Mouse (Mus musculus): ENCODE results near the gene Adamts2. TPM values are rescaled to one million over a fixed set of nuclear protein-coding genes. Genes with fewer than 3 reads are reported as not detected.

Adamts2 gene
- total RNA-seq, 4 experiments from 2014 or later = 4.2 to 9.7 (median 5.4) TPM

DNA sequence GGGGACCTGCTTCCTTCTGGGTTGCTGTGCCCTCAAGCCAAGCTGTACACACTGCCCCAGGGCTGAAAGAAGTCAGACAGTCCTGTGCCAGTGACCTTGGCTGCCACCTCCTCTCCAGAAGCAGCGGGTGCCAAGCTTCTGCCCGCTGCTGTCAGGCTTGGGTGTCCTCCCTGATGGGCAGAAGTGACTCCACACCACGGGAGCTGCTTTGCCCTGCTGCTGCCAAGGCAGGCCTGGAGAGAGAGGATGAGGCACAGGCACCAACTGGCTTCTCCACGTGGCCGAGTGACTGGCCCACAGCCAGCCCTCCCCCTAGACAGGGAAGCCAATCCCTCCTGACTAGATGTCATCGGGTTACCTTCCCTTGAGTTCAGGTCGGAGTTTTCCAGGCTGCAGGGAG, 71.0 kb downstream of the Adamts2 start:
- peak; percentile 60 for DNase-seq

- DNase-seq = no peak
These were observed 71.8 kb downstream of the Adamts2 start for GRCm38 (mm10) chr11:50673525-50674250.

- DNase-seq = no peak
These were observed 72.5 kb downstream of the Adamts2 start for GRCm38 (mm10) chr11:50674390-50674789.

DNA sequence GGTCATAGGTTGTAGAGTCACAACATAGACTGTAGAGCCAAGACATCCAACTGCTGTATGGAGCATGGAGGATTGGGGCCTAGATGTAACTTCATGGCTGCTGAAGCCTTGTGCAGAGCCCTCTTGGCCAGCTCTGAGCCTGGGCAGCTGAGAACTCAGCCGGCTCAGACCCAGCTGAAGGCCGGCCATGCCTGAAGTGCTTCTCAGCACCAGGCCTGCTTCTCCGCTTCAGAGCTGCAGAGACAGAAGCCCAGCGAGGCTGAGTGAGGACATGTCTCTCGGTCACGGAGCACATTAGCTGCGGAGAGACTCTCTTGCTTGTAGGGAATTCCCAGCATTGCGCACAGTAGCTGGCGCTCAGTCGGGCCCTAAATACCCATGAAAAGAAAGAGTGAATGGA, 76.8 kb downstream of the Adamts2 start:
- no peak for DNase-seq

- DNase-seq = no peak
These were observed 80.1 kb downstream of the Adamts2 start for GRCm38 (mm10) chr11:50681940-50682339.

DNA sequence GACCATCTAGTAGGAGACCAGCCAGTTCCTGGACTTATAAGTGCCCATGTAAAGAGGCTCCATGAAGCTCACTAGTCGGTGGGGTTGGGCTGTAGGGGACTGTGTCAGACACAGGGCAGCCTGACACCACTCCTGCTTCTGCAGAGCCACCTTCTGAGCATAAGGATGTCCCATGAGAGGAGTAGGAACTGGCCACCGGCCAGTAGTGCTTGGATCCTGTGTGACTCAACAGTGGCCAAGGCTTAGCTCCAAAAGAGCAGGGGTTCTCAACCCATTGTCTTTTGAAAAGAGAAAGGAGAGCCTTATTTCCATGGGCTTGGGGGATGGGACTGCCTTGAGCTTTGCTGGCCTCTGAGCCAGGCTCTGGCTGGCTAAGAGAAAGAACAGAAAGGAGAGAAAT, 81.9 kb downstream of the Adamts2 start:
- DNase-seq = no peak

- DNase-seq = no peak
These were observed 86.7 kb downstream of the Adamts2 start for GRCm38 (mm10) chr11:50688584-50688983.

DNA sequence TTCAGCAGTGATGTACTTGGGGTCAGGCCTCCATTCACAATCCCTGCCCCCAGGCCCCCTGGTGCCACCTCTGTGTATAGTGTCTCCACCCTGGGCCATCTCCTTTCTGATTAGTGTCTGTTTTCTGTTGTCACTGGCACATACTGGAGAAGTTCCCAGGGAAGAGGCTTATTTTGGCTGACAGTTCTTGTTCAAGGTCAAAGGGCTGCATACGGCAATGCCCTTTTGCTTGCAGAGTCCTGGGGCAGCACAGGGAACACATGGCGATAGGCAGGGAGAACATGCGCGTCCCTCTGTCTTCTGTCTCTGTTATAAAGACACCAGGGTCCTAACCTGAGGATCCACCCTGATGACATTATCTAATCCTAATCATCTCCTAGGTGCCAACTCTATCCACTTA, 87.8 kb downstream of the Adamts2 start:
- DNase-seq = no peak

GRCm38 (mm10) chr11:50699971-50700370, 98.1 kb downstream of the Adamts2 start:
- no peak for DNase-seq

DNA sequence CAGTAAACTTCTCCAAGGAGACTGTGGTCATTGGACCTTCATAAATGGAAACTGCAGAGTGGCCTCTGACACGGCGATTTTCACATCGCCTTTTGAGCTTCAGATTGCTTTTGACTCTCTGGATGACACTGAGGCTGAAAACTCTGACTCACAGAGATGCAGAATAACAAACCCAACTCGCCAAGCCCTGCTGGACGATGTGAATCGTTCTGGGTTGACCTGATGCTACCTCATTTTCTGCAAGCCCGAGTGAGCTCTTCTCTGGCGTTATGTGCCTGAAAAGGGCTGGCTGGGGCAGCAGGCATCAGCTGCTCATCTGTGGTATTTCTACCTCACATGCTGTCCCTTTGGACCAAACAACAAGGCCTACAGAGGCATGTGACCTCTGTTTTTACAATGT, 98.6 kb downstream of the Adamts2 start:
- DNase-seq = no peak

GRCm38 (mm10) chr11:50703397-50703796, 101.5 kb downstream of the Adamts2 start:
- no peak for DNase-seq

DNA sequence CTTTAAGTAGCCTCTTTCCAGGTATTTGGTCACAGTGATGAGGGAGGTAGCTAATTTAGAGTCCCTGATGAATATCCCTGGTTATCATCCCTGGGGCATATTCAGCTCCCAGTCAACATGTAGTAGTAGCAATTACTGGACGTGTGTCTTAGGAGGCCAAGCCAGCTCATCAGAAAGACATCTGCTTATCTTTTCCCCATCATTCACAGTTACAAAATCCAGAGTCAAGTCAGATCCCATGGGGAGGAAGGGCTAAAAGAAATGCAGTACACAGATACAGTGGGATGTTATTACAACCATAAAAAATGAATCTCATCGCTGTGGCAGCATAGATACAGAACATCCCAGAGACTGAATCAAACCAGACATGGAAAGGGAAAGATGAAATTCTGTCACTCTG, 102.6 kb downstream of the Adamts2 start:
- DNase-seq = no peak

DNA sequence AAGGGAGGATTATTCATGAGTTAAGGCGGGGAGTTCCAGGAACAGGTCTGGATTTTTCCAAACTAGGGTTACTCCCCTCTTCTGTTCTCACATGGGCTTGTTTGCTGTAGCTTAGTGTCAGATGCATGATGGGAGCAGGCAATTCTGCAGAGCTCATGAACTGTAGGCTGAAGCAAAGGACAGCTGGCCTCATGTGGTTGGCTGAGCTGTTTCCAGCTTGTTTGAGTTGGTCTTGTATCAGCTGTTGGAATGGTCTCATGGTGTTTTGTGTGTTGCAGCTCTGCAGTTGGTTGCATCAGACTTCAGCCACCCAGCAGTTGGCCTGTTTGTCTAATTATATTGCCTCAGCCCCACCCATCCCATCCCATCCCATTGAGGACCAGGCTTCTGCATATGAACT, 105.4 kb downstream of the Adamts2 start:
- DNase-seq = no peak

DNA sequence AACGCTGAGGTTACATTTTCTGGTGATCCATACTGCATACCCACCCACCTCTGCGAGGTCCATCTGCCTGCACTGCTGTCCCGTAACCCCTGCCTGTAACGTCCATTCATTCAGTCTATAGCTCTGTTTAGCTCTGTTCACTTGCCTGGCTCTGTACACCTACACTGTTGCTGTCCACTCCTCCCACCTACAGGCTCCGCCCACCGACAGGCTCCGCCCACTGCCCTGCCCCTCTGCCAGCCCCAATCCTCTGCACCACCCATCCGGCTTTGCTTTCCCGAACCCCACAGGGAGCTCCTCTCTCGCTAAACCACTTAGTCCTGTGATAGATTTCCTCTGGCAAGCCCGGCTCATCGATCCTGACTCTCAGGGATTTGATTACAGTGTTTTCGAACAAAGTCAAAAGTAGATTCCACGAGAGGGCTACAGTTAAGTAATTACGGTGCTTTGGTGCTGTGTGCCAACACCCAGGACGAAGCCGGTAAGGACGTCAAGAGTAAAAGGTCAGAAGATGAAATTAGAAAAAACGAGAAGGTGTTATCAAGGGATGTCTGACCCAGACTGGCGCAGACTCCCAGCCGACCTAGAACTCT, 111.8 kb downstream of the Adamts2 start:
- no peak for DNase-seq

DNA sequence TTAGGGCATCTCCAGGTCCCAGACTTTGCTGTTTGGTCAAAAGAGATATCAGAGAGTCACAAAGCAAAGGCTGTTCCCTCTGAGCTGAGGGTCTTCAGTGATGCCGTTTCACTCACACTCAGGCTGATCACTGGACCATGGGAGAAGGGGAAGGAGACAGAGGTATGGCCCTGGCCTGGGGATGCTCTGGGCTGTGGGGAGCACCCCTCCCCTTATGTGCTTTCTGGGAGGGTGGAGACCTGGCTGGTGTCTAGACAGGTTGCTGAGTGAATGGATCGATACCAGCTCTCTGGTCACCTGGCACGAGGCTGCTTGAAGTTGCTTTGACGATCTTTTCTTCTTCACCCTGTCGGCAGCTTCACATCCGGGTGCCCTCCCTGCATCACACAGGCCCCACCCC, 113.2 kb downstream of the Adamts2 start:
- DNase-seq = no peak

DNA sequence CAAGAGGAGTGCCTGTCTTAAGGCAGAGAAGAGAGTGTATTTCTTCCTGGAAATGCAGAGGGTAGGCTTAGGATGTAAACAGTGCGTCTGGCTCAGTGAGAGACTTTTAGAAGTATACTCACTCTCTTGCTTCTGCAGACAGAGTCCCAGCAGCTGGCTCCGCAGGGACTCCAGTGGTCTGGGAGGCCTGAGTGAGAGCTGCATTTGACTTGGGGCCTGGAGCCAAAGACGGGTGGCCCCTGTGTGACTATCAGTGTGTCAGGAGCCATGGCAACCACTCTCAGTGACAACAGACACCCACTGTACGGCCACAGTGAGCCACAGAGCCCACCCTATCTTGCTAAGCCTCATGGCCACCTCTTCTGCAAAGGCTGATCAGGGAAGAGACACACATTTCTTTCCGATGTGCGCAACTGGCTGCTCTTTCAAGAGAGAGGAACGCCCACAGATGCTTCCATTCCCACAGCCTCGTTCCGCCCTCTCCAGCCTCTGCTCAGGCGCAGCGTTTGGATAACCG, 115.6 kb downstream of the Adamts2 start:
- DNase-seq = no peak

GRCm38 (mm10) chr11:50718862-50719261, 117.0 kb downstream of the Adamts2 start:
- no peak for DNase-seq

DNA sequence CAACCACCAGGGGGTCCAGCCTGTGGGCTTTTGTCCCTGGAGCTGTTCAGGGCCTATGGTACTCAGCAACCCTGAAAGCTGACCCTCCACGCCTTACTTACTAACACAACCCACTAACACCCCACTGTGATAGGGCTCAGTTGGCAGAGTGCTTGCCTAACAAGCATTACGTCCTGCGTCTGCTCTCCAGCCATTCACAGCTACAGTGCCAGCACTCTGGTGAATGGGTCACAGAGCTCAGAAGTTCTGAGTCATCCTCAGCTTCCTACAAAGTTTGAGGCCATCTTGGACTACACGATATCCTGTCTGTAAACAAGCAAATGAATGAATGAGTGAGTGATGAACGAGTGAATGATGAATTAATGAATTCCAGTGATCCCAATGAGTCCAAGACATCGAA, 118.5 kb downstream of the Adamts2 start:
- no peak for DNase-seq

DNA sequence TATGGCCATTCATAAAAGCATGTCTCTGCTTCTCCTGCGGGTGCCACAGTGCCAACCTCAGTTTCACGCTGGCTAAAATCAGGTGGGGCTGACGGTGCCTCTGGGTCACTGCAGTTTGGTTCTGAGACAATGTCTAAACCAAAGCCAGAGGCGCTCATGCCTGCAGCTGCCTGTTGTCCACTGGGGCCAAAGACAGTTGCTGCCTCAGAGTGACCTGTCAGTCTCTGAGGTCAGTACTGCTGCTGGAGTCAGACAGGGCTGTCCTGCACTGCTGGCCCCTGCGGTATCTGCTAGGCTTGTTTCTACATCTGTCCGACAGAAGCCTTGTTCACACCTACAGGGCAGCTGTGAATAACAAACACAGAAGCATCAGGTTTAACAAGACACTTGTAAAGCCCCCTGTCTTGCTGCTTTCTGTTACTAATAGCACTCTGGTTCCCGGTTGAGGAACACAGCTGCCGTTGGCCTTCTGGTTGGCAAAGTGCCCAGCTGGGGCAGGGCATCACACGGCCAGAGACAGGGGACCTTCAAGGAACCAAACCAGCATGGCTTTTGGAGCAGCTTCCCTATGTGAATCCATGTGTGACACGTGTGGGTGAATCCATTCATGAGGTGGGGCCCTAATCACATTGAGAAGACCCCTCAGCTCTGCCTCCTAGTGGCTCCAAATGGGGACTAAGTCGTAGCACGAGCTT, 119.1 kb downstream of the Adamts2 start:
- DNase-seq = no peak

GRCm38 (mm10) chr11:50725595-50725994, 123.7 kb downstream of the Adamts2 start:
- DNase-seq = no peak

DNA sequence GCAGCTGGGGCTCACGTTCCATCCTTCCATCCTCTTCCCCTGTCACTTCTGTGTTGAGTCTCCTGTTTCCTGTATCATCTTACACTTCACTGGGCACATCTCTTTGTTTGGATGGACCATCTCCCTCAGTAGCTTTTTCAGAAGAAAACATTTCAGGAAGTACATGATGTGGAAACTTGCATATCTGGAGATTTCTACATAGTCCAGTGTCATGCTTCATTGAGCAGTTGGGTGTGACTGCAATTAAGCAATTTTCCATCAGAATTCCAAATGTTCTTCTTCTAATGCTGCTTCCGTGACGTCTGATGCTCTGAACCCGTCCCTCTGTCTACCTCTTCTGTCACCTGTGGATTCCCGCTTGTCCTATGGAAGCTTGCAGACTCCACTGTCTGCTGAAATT, 124.2 kb downstream of the Adamts2 start:
- DNase-seq = no peak

- DNase-seq = no peak
These were observed 131.3 kb downstream of the Adamts2 start for GRCm38 (mm10) chr11:50733146-50733545.

DNA sequence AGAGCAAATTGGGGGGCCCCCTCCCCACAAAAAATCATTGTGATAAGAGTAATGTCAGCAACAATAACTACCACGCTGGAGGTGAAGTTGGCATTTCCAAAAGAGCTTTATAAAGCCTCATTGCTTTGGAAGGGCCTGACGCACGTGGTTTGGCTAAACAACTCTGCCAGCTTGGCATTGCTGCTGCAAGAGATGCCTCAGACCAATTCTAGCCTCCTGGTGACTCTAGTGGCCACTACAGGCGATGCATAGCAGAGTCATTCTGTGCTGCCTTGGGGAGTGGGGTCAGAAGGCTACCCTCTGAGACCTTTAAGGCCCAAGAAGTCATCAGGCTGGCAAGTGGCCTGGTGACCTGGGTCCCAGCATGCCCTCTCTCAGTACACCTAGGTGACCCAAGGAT, 132.2 kb downstream of the Adamts2 start:
- DNase-seq = no peak

GRCm38 (mm10) chr11:50736548-50736947, 134.7 kb downstream of the Adamts2 start:
- no peak for DNase-seq
